Mouse (Mus musculus) central nervous system, embryonic 14 days (tissue): Measurements from ENCODE around the gene Ube2h. TPM values are rescaled to one million over a fixed set of nuclear protein-coding genes. Genes with fewer than 3 reads are reported as not detected.

Experiments used
- polyA plus RNA-seq: library from polyadenylated mRNA; depleted of rRNA; stranded (reverse); fragments of >200 nt; gene quantifications from 2 replicates; pipeline ENCODE4 v1.2.3, GENCODE M21; 2012; rRNA removed

Ube2h gene
- 57.2 and 61.5 TPM in 2 replicates for polyA plus RNA-seq

GRCm38 (mm10) chr6:30304399-30304917 lies at the start of gene Ube2h:
Ube2h (minus strand) TSS chr6:30304539.

Other genes starting within 250 kb of the Ube2h start
- 38.5 and 41.9 TPM in 2 replicates for gene Zc3hc1, start 86.5 kb upstream of the Ube2h start, polyA plus RNA-seq
- gene Klhdc10, start 97.3 kb upstream of the Ube2h start, polyA plus RNA-seq, result 110 and 117 TPM in 2 replicates
- gene Tmem209, start 205.2 kb upstream of the Ube2h start, polyA plus RNA-seq, result 43.2 and 48.2 TPM in 2 replicates
- gene Ssmem1, start 205.3 kb upstream of the Ube2h start, polyA plus RNA-seq, result 0.12 and 0.14 TPM in 2 replicates
- gene Cpa2, start 237.0 kb upstream of the Ube2h start, polyA plus RNA-seq, result 2.6 and 3.5 TPM in 2 replicates